Mouse (Mus musculus) spleen, adult 2 months (tissue): ENCODE measurements around the gene Dhx32.

Experiments
- CTCF ChIP-seq: fragments of 200-500 bp; IDR thresholded peaks from 2 replicates; pipeline ENCODE4 v1.5.1; 2011; ENCODE audit warnings: mild to moderate bottlenecking, inconsistent platforms; ENCODE audit not compliant: insufficient read depth, insufficient read length, insufficient replicate concordance; ENCODE audit errors: extremely low read depth
- POLR2A ChIP-seq: fragments of 200-500 bp; IDR thresholded peaks from 2 replicates; pipeline ENCODE4 v1.6.1; 2011; ENCODE audit warnings: low read depth, low read length, inconsistent platforms

DNA sequence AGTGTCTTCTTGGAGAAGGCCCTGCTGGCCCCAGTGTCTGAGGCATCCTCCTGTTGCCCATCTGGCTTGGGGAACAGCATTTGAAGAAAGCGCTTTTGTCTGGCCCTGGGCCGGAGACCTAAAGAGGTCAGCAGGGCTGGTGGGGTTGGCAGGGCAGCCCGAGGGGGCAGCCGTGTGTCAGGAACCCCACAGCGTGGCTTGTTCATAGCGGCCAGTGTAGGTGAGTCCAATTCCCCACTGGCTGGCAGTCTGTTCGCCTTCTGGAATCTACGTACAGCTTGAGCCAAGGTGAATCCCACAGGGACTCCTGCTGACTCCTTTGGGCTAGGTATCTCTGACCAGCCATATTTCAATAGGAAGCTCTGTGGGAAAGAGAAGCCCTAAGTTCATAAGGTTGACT, 103.8 kb downstream of the Dhx32 start:
- TF ChIP-seq CTCF: no peak
- TF ChIP-seq POLR2A: no peak
